Mouse (Mus musculus) heart, adult 2 months (tissue): ENCODE measurements around the gene Zfp3.

Source experiments
- CTCF ChIP-seq: fragments of 200-600 bp; IDR thresholded peaks from 2 replicates; pipeline ENCODE4 v1.8.1; 2022; ENCODE audit warnings: antibody characterized with exemption, mild to moderate bottlenecking, moderate library complexity
- EP300 ChIP-seq: fragments of 200-500 bp; IDR thresholded peaks from 2 replicates; pipeline ENCODE4 v1.6.1; 2011; ENCODE audit warnings: low read depth, low read length, control low read depth; ENCODE audit not compliant: insufficient read depth
- POLR2A ChIP-seq: fragments of 200-500 bp; IDR thresholded peaks from 2 replicates; pipeline ENCODE4 v1.6.1; 2011; ENCODE audit warnings: mild to moderate bottlenecking, low read depth, low read length, control low read depth; ENCODE audit not compliant: insufficient read depth

DNA sequence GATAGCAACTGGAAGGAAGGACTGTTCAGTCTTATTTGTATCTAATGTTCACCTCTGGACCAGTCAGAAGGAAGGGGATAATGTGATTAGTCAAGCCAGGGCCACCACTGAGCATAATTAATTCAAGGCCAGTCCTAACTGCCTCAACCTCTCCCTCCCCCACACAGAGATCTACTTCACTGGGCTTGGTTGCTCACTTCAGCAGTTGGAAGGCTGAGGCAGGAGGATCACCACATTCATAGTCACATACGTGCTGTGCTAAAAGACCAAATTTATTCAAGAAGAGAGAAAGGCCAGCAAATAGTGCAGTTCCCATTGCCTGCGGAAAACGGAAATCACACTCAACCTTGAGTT, 450 bp upstream of the Zfp3 start:
- TF ChIP-seq CTCF (no peak), POLR2A (no peak), EP300 (no peak)
